Mouse (Mus musculus) ES-Bruce4 (cell line): ENCODE results near the gene Diaph3.

Experiments used
- EP300 ChIP-seq: IDR thresholded peaks from 2 replicates; pipeline ENCODE4 v1.6.1; 2011; ENCODE audit warnings: low read depth, low read length; ENCODE audit not compliant: insufficient read depth
- POLR2A ChIP-seq: IDR thresholded peaks from one replicate; pipeline ENCODE4 v1.8.1; 2011; ENCODE audit warnings: low read length; ENCODE audit not compliant: insufficient read depth

DNA sequence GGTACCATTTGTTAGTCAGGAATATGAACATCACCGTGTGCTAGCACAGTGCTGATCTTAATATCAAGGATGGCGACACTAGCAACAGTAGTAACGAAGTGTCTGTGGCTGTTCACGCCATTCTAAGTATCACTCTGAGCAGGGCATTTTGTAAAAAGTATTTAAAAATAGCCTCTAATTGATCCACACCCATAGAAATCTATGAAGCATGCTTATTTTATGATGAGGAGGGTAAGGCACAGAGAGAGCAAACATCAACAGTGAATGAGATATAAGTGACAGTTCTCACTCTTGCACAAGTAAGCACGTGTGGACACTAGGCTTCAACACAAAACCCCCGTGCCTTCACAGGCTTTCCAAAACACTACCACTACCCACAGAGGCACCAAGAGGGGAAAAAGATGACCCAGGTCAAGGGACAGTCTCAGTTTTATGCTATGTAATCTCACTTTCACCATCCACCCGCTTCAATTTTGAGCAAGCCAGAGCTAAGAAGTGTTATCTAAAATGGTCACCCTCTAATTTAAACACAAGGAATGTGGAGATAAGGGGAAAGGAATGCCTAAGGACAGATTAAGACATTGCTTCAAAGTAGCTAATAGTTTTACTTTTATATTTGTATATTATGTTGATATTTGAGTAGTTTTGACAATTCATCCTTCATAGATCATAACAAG is 399.0 kb downstream of the Diaph3 start:
- TF ChIP-seq EP300: no peak
- TF ChIP-seq POLR2A: no peak
